Mouse (Mus musculus) lung, adult 2 months (tissue): Measurements from ENCODE around the gene Spink2.

Experiments
- CTCF ChIP-seq: fragments of 200-500 bp; IDR thresholded peaks from 2 replicates; pipeline ENCODE4 v1.5.1; 2011; ENCODE audit warnings: mild to moderate bottlenecking, low read length, control low read depth; ENCODE audit not compliant: insufficient read depth
- POLR2A ChIP-seq: fragments of 200-500 bp; IDR thresholded peaks from 2 replicates; pipeline ENCODE4 v1.6.1; 2011; ENCODE audit warnings: low read depth, mild to moderate bottlenecking, control low read depth, low read length, borderline replicate concordance; ENCODE audit errors: extremely low read depth

GRCm38 (mm10) chr5:77259315-77259714 lies 48.0 kb upstream of the Spink2 start:
- TF ChIP-seq POLR2A: no peak
- TF ChIP-seq CTCF: no peak
